Mouse (Mus musculus): ENCODE results near the gene Olfr1257. TPM values are rescaled to one million over a fixed set of nuclear protein-coding genes. Genes with fewer than 3 reads are reported as not detected.
"Not testable (repeated sequence)": the region's sequence is repeated elsewhere in the genome, so short reads cannot be mapped to it uniquely, and the experiment has no call there.

The Olfr1257 gene
- total RNA-seq (2021), result not detected
- long read RNA-seq, experiment 1, result 0 reads
- long read RNA-seq, experiment 2, result 0 reads

- no peak for TF ChIP-seq CTCF (IDR thresholded peaks at IDR 0.05)
- DNase-seq (ENCODE audit: extremely low spot score in 1 of 2, low spot score in 2 of 2), result no peak
- intact Hi-C loops (cut with DNase I), result no loop called here
Measured at GRCm38 (mm10) chr2:89878137-89878536, at the start of gene Olfr1257. Gene Olfr1257, plus strand, starts transcription at chr2:89878437.

GRCm38 (mm10) chr2:89841455-89841854 is 36.8 kb upstream of the Olfr1257 start, which contains the start of gene Olfr1256:
Gene Olfr1256, minus strand, starts transcription at chr2:89841555.
- no peak for TF ChIP-seq CTCF (IDR thresholded peaks at IDR 0.05)
- DNase-seq (ENCODE audit: extremely low spot score in 1 of 2, low spot score in 2 of 2), result no peak
- intact Hi-C loops (cut with DNase I), result no loop called here
- H3K4me3 ChIP-seq, result no peak within 1 kb of the TSS
- no peak within 1 kb of the TSS for H3K27ac ChIP-seq

More at GRCm38 (mm10) chr2:89878137-89878536, at the start of gene Olfr1257:
- Histone ChIP-seq H3K27ac (no peak within 1 kb of the TSS), H3K4me3 (no peak within 1 kb of the TSS)

- no peak for TF ChIP-seq CTCF (IDR thresholded peaks at IDR 0.05)
- intact Hi-C loops (cut with DNase I), result no loop called here
- H3K27ac ChIP-seq, result no peak within 1 kb of the TSS
- no peak for DNase-seq (ENCODE audit: extremely low spot score in 1 of 2, low spot score in 2 of 2)
- H3K4me3 ChIP-seq, result no peak within 1 kb of the TSS
Measured at GRCm38 (mm10) chr2:89848105-89848504, 30.1 kb upstream of the Olfr1257 start, which contains the start of gene Olfr48. Gene Olfr48, minus strand, starts transcription at chr2:89848205.

GRCm38 (mm10) chr2:89849230-89849629 is 29.0 kb upstream of the Olfr1257 start:
- H3K27ac ChIP-seq, result no peak overlapping the region
- H3K4me3 ChIP-seq, result no peak overlapping the region
- intact Hi-C loops (cut with DNase I), result no loop called here
- no peak for TF ChIP-seq CTCF (IDR thresholded peaks at IDR 0.05)
- no peak for DNase-seq (ENCODE audit: extremely low spot score in 1 of 2, low spot score in 2 of 2)

GRCm38 (mm10) chr2:89912616-89913015 is 34.4 kb downstream of the Olfr1257 start:
- intact Hi-C loops (cut with DNase I); DNase-seq (ENCODE audit: extremely low spot score in 1 of 2, low spot score in 2 of 2); H3K27ac ChIP-seq; H3K4me3 ChIP-seq: not testable (repeated sequence)

- no peak for TF ChIP-seq CTCF (IDR thresholded peaks at IDR 0.05)
- H3K4me3 ChIP-seq, result no peak within 1 kb of the TSS
- intact Hi-C loops (cut with DNase I), result no loop called here
- DNase-seq (ENCODE audit: extremely low spot score in 1 of 2, low spot score in 2 of 2), result no peak
- H3K27ac ChIP-seq, result no peak within 1 kb of the TSS
Measured at GRCm38 (mm10) chr2:89927009-89927408, 48.8 kb downstream of the Olfr1257 start, which contains the start of gene Olfr1258. Gene Olfr1258, plus strand, starts transcription at chr2:89927309.

Other genes with a start within 250 kb of the Olfr1257 start
- not detected for gene Olfr1249, start 243.5 kb upstream of the Olfr1257 start, total RNA-seq (2021)
- gene Olfr1250, start 217.0 kb upstream of the Olfr1257 start, total RNA-seq (2021), result not detected
- gene Olfr1251, start 206.5 kb upstream of the Olfr1257 start, total RNA-seq (2021), result not detected
- not detected for gene Olfr1252, start 153.4 kb upstream of the Olfr1257 start, total RNA-seq (2021)
- gene Olfr1253, start 121.3 kb upstream of the Olfr1257 start, total RNA-seq (2021), result not detected
- gene Olfr1254, start 84.8 kb upstream of the Olfr1257 start, total RNA-seq (2021), result not detected
- gene Olfr1255, start 66.4 kb upstream of the Olfr1257 start, total RNA-seq (2021), result not detected
- not detected for gene Olfr1256, start 36.9 kb upstream of the Olfr1257 start, total RNA-seq (2021)
- gene Olfr48, start 30.2 kb upstream of the Olfr1257 start, total RNA-seq (2021), result not detected
- not detected for gene Olfr1258, start 48.9 kb downstream of the Olfr1257 start, total RNA-seq (2021)
- not detected for gene Olfr1259, start 70.2 kb downstream of the Olfr1257 start, total RNA-seq (2021)
- gene Olfr1260, start 95.9 kb downstream of the Olfr1257 start, total RNA-seq (2021), result not detected
- not detected for gene Olfr1261, start 112.8 kb downstream of the Olfr1257 start, total RNA-seq (2021)
- gene Olfr1262, start 121.7 kb downstream of the Olfr1257 start, total RNA-seq (2021), result not detected
- not detected for gene Olfr1263, start 133.7 kb downstream of the Olfr1257 start, total RNA-seq (2021)
- gene Olfr1264, start 147.1 kb downstream of the Olfr1257 start, total RNA-seq (2021), result not detected
- gene Olfr1265, start 156.9 kb downstream of the Olfr1257 start, total RNA-seq (2021), result not detected
- not detected for gene Olfr140, start 185.2 kb downstream of the Olfr1257 start, total RNA-seq (2021)
- not detected for gene Olfr1269, start 243.0 kb downstream of the Olfr1257 start, total RNA-seq (2021)